Mouse (Mus musculus) gastrocnemius, postnatal 36 days (tissue): ENCODE measurements around the gene Gm9844. TPM values are rescaled to one million over a fixed set of nuclear protein-coding genes. Genes with fewer than 3 reads are reported as not detected.
A peak's percentile ranks its signal among the peaks of the same experiment; 100 is the strongest.
"Not testable (repeated sequence)": the region's sequence is repeated elsewhere in the genome, so short reads cannot be mapped to it uniquely, and the experiment has no call there.

ENCODE experiments used
- DNase-seq, 2 experiments: peaks; one replicate each; pipeline ENCODE4 v3.0.0; 2022
- intact Hi-C: fragments of 180-260 bp; cut with DNase I; formaldehyde crosslinking; loops from one replicate; pipeline ENCODE4 v1.15.1; 2025
- total RNA-seq, 2 experiments: library from RNA; stranded (reverse); gene quantifications; 2 replicates each; pipeline ENCODE4 v1.2.3; 2021

Gm9844 gene
- total RNA-seq, 2 experiments from 2014 or later = not detected

DNA sequence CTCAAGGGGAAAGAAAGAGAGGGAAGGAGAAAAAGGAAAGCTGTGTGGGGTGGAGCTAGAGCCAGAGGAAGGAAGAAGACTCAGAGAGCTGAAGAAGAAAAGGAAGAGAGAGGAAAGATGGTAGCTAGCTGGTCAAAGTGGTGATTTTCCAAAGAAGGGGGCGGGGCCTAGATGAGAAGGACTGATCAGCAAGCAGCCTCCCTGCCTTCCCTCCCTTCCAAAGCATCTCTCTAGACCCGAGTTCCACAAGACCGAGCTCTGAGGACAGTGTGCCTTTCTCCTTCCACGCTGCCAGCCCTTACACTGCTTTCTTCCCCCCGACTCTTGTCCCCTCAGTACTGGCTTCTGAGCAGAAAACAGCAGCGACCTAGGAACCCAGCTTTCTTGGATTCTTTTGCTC is 2.1 kb downstream of the Gm9844 start:
- DNase-seq = no peak
- intact Hi-C loops = no loop called here

DNA sequence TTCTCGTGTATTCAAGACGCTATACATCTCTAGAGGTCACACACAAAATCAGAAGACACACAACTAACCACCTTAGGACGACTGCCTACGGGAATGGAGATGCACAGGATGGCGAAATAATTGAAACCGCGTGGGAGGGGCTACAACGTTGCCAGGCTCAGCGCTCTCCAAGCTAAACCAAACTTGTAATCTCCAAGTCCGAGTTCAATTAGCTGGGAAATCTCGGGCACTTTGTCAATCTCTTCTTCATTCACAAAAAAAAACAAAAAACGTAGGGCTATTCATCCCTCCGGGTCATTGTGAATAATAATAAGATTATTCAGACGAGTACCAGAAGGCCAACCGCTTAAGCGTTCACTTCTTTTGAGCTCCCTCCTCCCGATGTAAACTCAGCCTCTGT is 7.1 kb downstream of the Gm9844 start:
- intact Hi-C loops = no loop called here
- DNase-seq = no peak

DNA sequence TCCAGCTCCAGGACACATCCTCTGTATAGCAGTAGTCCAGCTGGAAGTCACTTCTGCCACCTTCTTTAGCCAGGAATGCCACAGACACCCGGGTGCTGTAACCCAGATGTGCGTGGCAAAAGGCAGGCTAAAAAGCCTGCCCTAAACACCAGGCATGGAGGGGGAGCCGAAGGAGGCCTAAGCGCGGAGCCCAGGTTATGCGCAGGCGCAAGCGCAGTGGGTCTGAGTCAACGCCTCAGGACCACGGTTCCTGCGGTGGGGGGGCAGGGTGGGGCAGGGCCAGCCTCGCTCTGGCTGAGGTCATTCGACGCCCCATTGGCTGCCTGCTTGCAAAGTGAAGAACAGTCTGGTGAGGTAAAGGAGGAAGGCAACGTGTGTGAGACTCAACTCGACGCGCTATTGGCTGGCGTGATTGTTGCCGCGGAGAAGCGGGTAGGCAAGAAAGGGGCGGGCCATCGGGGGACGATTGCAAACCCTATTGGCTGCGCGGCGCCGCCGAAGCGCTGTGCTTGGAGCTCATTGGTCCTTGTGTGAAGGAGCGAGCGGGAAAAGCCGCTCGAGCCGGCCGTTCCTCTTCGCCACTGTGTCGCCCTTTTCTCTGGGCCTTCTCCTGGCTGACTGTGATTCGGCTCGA is 7.6 kb downstream of the Gm9844 start, which contains the start of the genes Lypd4 and Dmrtc2:
Gene Lypd4 (minus strand): TSS at position 410 of the 634 bp plus-strand sequence.
Gene Dmrtc2 (plus strand): TSS at position 526 of the 634 bp plus-strand sequence.
- intact Hi-C loops = no loop called here
- no peak for DNase-seq

DNA sequence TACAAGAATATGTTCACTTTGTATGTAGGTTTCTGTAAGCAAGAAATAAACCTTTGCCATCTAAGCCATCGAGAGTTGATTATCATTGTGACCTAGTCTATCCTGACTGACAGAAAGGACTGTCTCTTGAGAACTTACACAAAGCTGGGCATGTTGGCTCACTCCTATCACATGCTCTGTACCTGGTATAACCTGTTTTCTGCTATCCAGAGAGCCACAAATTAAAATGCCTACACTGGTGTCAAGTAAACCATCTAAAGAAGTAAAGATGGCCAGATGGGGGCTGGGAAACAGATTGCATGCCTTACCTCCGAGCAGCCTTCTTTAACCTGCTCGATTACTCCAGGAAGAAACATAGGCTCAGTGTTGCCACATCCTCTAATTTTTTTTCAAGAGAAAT is 15.6 kb downstream of the Gm9844 start:
- intact Hi-C loops = no loop called here
- DNase-seq = no peak

DNA sequence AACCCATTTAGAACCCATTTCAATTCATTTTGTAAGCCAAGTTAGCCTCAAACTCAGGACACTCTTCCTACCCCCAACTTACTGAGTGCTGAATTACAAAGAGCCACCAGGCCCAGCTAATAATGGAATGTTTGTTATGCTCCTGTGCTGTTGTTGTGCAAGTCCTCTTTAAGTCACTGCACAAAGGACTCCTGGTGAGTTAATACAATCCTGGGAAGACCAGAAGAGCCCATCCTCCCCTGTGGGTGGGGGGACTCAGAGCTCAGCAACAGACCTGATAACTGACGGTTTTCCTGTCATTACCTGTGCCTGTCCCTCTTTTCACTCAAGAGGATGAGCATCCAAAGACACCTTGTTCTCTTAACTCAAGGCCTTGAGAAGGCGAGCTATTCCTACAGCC is 17.6 kb downstream of the Gm9844 start:
- intact Hi-C loops = loop anchor here (10.0 kb wide), 1 partner anchor 375 kb away; the partner anchor contains the start of gene Zfp428

DNA sequence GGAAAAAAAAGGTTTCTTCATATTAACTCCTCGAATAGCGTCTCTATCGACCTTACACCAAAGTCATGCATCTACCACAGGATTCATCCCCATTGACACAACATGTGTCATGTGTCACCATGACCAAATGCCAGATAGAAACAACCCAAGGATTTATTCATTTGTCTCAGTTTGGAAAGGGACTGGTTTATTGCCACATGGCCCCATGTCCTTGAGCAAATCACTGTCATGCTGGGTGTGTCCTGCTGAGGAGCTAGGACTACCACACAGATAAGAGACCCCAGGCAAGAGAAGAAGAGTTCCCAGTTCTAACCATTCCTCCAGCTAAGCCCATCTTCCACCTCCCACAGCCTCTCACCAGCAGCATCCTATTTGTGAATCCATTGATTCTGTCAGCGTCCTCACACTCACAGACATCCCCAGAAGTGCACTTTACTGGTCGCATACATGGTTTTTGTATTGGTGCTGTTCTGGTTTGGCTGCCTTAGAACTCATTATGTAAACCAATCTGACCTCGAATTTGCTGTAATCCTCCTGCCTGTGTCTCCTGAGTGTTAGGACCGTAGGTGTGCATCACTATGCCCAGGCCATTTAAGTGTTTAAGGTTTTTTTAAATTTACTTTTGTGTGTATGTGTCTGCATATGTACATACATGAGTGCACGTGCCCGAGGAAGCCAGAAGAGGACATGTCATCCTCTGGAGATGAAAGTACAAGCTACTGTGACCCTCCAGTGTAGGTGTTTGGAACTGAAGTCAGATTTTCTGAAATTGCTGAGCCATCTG is 20.6 kb downstream of the Gm9844 start:
- no peak for DNase-seq
- intact Hi-C loops = loop anchor here (10.0 kb wide), 1 partner anchor 378 kb away; the partner anchor contains the start of gene Zfp428

More for the DNA sequence above, 17.6 kb downstream of the Gm9844 start:
- no peak for DNase-seq

DNA sequence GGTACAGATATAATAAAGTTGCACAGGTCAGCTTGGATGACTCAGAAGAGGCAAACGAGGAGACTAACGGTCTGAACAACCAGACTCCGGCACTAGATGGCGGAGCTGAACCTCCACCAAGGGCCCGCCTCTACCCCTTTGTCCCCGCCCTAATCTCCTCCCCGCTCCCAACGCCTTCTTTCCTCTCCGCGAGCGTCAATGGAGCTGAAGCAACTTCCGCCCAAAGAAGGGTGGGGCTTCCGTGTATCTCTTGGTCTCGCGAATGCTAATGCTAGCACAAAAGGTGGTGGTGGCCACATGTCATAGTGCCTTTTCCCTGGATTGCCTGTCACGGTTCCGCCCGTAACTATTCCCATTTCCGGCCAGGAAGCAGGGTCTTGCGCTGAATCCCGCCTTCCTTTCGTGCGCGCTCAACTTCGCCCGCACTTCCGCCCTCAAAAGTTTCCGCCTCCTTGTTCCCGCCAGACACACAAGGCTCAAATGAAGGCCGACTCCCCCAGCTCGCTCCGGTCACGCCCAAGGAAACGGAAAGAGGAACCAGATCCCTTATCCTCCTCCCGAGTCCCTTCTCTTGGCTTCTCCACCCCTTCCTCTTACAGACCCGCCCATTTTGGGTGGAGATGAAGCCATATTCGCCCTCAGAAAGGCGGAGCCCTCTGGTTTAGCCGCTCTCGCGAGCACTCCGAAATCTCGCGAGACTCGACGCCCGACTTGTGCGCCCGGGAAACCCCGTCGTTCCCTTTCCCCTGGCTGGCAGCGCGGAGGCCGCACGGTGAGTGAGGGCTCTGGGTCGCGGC is 22.1 kb downstream of the Gm9844 start, which contains the start of gene Rps19:
Gene Rps19 (plus strand): TSS at position 476 of the 797 bp plus-strand sequence.
- DNase-seq = peak; percentile 98 to 99
- intact Hi-C loops = loop anchor here (10.0 kb wide), 1 partner anchor 379 kb away; the partner anchor contains the start of gene Zfp428

DNA sequence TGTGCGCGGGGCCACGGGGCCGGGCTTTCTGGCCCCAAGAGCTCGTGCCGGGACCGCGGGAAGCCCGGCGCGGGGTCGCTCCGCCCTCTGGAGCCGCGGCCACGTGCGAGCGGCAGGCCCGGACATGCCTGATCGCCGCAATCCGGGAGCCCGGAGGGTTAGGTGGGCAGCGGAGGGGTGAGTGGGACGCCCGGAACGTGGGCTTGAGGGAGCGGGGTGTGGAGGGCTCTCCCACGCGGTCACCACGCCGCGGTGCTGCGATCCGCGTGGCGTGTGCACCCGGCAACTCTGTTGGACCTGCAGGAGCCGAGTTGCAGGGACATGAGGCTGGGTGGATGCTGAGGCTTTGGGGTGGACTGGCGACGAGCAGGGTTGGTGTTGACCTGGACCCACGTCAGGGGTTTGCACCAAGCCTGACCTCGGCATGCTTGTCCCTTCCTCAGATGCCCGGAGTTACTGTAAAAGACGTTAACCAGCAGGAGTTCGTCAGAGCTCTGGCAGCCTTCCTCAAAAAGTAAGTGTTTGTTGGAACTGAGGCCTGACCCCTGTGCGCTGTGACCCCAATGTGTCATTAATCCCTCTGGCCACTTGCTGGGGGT is 22.8 kb downstream of the Gm9844 start:
- intact Hi-C loops = loop anchor here (10.0 kb wide), 1 partner anchor 380 kb away; the partner anchor contains the start of gene Zfp428
- DNase-seq = no peak

DNA sequence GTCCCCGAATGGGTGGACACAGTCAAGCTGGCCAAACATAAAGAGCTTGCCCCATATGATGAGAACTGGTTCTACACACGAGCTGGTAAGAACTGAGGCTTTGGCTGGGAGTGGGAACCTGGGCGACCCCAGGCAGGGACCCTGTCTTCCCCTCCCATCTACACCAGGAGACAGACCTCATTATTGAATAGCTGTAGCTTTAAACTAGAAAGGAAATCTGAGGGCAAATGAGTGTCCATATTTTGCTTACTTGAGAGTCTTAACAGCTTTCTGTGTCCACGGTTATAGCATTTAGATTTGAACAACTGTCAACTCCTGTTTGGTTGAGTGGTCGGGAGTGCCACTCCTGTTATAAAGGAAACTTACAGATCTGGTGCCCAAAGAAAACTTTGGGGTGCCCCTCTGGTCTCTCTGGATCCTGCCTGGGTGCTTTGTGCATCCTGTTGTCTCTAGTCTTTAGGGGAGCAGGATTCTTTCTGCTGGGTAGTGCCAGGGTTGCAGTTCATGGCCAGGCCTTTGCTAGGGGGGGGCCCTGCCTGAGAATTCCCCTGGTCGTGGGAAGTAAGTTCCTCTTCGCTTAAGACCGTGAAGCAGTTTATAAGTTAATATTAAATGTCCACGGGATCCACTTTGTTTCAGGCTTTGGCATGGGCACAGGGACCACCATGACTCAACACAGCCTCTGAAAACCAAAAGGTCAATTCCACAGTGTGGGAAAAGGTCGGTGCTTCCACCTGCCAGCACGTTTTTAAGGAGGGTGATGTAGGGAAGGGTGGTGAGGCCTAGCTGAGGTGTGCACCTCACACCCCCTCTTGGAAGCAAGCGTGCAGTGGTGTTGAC is 23.7 kb downstream of the Gm9844 start:
- intact Hi-C loops = loop anchor here (10.0 kb wide), 1 partner anchor 381 kb away; the partner anchor contains the start of gene Zfp428
- DNase-seq = no peak

DNA sequence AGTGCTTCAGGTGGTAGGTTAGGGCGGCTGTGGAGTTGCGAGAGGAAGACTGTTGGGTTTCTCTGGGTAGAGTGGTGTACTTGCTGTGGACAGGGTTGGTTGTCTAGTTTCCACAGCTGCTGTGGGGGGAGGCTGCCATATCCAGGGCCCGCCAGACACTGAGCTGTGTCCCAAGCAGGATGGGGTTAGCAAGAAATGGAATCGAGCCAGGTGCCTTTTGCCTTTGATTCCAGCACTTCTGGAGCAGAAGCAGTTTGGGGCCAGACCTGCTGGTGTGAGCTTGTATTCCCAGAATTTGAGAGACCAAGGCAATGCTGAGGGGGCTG is 24.3 kb downstream of the Gm9844 start:
- DNase-seq = no peak
- intact Hi-C loops = loop anchor here (10.0 kb wide), 1 partner anchor 381 kb away; the partner anchor contains the start of gene Zfp428

DNA sequence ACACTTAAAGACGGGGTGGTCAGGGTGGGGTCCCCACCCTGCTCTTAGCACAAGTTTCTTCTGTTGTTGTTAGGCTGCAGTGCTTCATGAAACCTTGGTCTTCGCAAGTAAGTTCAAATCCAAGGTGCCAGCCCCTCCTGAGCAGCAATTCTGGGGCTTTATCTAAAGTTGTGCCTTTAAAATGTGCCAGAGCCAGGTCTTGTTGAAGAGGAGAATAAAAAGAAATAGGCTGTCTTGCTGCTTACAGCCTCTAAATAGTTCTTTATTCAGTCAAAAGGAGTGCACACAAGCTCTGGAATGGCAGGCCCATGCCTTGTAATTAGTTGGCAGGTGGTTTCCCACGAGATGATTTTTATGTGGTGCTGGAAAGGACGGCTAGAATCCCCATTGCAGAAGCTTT is 25.1 kb downstream of the Gm9844 start:
- intact Hi-C loops = loop anchor here (10.0 kb wide), 1 partner anchor 382 kb away; the partner anchor contains the start of gene Zfp428
- DNase-seq = no peak

DNA sequence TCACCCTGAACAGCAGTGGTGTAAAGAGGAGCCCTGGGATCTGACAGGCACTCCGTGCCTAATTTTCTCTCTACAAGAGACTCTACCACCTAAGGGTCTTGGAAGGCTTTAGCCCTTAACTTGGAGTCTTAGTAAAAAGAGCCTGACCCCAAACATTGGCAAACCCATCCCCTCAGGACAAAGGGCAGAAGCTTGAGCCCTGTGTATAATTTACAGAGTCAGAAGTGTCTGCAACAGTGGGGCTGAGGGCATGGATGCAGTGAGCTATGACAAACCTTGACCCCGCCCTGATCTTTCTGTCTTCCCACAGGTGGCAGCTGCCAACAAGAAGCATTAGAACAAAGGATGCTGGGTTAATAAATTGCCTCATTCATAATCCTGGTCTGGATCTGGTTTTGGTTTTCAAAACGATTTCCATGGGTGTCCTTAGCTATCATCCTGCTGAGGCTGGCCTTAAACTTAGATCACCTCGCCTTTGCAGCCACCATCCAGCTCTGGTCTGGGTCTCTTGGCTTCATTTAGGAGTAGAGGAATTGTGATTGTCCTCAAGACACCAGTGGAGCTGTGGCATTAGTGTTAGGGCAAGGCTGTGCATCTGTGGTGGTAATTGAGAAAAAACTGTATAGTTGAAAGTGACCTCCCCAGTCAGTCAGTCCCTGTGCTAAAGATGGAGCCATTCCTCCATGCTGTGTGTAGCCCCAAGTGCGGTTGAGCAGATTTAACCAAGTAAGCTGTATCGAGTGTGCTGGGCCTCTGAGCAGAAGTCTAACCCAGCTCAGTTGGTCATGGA is 27.6 kb downstream of the Gm9844 start:
- intact Hi-C loops = loop anchor here (2.0 to 10.0 kb wide), 3 partner anchors 15 to 385 kb away; partner anchors contain the start of gene Zfp428
- no peak for DNase-seq

DNA sequence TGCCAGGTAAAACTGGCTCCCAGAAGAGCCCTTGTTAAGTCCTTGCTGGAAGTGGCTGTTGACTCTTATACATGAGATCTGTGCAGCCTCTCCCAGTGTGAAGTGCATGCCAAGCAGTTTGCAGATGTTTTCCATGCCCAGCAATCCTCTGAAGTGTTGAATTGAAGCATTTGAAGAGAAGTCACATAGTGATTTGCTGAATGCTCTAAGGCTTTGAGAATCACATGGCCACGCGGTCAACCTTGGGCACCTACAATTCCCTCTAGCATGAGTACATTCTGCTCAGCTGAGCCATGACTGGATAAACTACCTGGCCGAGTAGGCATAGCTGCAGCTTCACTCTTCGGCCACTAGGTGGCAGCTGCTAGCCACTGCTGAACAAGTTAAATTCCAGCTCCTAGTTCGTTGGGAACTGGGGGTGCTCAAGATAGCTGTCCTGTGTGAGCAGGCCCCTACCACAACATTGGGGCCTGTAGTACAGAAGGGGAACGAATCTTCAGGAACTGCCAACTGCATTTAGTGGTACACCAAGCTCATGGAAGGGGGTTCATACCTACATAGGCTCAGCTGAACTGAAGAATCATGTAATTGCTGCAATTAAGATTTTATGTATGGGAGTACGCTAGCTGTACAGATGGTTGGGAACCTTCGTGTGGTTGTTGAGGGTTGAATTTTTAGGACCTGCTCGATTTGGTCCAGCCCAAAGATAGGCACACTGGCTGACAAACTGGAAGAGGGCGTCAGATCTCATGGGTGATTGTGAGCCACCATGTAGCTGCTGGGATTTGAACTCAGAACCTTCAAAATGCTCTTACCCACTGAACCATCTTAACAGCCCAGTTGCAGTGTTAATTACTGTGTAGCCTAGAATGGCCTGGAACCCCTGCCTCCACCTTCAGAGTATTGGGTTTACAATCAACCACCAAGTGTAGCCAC is 28.5 kb downstream of the Gm9844 start:
- intact Hi-C loops = loop anchor here (2.0 to 5.0 kb wide), 2 partner anchors 14 to 62 kb away; no protein-coding TSS in a partner anchor
- peak; percentile 39 to 42 for DNase-seq

DNA sequence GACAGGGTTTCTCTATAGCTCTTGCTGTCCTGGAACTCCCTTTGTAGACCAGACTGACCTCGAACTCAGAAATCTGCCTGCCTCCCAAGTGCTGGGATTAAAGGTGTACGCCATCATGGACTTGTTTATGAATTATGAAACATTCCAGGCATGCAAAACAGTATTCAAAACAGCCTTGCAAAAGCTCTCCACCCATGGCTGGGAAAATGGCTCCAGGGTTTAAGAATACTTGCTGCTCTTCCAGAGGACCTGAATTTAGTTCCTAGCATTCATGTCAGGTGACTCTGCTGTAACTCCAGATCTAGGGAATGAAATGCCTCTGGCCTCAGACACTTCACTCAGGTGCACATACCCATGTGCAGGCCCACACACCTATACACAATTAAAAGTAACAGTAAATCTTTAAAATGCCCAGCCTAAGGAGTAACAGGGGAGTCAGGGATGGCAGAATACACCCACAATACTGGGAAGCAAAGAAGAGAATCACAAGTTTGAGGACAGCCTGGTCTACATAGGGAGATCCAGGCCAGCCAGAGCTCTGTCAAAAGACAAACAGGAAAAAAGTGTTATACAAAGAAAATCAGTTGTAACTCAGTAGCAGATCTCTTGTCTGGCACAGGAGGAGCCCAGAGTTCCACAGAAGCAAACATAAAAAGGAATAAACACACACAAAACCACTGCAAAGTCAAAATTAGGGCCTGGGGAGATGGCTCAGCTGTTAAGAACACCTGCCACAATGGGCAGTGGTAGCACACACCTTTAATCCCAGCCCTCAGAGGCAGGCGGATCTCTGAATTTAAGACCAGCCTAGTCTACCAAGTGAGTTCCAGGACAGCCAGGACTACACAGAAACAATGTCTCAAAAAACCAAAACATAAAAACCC is 29.5 kb downstream of the Gm9844 start:
- intact Hi-C loops = loop anchor here (2.0 to 5.0 kb wide), 3 partner anchors 13 to 77 kb away; no protein-coding TSS in a partner anchor
- no peak for DNase-seq

DNA sequence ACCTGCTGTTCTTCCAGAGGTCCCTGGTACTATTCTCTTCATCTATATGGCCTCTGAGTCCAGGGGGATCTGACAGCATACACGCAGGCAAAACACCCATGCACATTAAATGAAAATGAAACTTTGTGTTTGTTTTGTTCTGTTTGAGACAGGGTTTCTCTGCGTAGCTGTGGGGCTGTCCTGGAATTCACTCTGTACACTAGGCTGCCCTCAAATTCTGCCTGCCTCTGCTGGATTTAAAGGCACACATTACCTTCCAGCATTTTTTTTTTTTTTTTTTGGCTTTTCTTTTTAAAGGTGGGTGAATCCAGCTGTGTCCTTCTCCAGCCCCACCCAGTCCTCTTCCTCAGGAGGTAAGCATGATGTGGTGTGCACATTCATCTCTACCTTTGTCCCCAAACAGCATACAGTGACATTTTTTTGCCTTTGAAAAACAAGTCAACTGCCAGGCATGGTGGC is 30.1 kb downstream of the Gm9844 start:
- intact Hi-C loops = loop anchor here (2.0 to 5.0 kb wide), 2 partner anchors 60 to 77 kb away; no protein-coding TSS in a partner anchor
- no peak for DNase-seq

DNA sequence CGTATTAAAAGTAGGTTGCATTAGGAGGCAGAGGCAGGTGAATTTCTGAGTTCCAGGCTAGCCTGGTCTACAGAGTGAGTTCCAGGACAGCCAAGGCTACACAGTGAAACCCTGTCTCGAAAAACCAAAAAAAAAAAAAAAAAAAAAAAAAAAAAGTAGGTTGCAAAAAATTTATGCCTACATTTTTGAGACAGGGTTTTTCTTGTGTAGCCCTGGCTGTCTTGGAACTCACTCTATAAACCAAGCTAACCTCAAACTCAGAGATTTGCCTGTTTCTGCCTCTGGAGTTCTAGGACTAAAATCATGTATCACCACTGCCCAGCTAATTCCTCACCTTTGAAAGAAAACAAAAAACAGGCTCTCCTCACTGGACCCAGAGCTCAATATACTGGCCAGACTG is 33.7 kb downstream of the Gm9844 start:
- DNase-seq, intact Hi-C loops: not testable (repeated sequence)
